Mouse (Mus musculus) liver, embryonic 14.5 days (tissue): ENCODE measurements around the gene Olfr303. TPM values are rescaled to one million over a fixed set of nuclear protein-coding genes. Genes with fewer than 3 reads are reported as not detected.
"Not testable (repeated sequence)": the region's sequence is repeated elsewhere in the genome, so short reads cannot be mapped to it uniquely, and the experiment has no call there.

Experiments used
- ATAC-seq: fragments of 200-750 bp; cut with Nextera tagmentation; 2 replicates; pipeline ENCODE4 v1.8.0; 2017; ENCODE audit warnings: moderate number of reproducible peaks, mild to moderate bottlenecking, moderate library complexity; ENCODE audit not compliant: insufficient read depth
- DNase-seq, 3 experiments: peaks; one replicate each; pipeline ENCODE4 v3.0.0-alpha.2; 2012 to 2013; ENCODE audit warnings: low read depth in 3 of 3, low spot score in 3 of 3
- H3K27ac ChIP-seq: fragments of 300-500 bp; sonication (generic); 2 replicates; pipeline ENCODE4 v1.5.1; 2014; ENCODE audit warnings: moderate library complexity, mild to moderate bottlenecking, control low read depth, inconsistent platforms
- H3K27me3 ChIP-seq: fragments of 300-500 bp; sonication (generic); 2 replicates; pipeline ENCODE4 v1.6.1; 2014; ENCODE audit warnings: mild to moderate bottlenecking, low read length, moderate library complexity; ENCODE audit not compliant: control insufficient read depth, insufficient read depth
- H3K36me3 ChIP-seq: fragments of 300-500 bp; sonication (generic); replicated peaks from 2 replicates; pipeline ENCODE4 v1.6.1; 2014; ENCODE audit warnings: low read depth; ENCODE audit not compliant: control insufficient read depth, insufficient read depth
- H3K4me1 ChIP-seq, 2 experiments: fragments of 200-500 bp in 1 of 2; fragments of 300-500 bp in 1 of 2; sonication (generic) in 1 of 2; replicated peaks; 2 replicates each; pipeline ENCODE4 v1.6.1; 2012 to 2014; ENCODE audit warnings: antibody characterized with exemption in 1 of 2, inconsistent platforms in 1 of 2, low read length in 1 of 2; ENCODE audit not compliant: control insufficient read depth in 2 of 2, insufficient read depth in 2 of 2
- H3K4me2 ChIP-seq: fragments of 300-500 bp; sonication (generic); 2 replicates; pipeline ENCODE4 v1.6.1; 2014; ENCODE audit warnings: low read depth, mild to moderate bottlenecking, control low read depth, moderate library complexity
- H3K4me3 ChIP-seq, 2 experiments: fragments of 200-500 bp in 1 of 2; fragments of 300-500 bp in 1 of 2; sonication (generic) in 1 of 2; 2 replicates each; pipeline ENCODE4 v1.5.1; 2012 to 2014; ENCODE audit warnings: low read depth in 2 of 2, low read length in 2 of 2, mild to moderate bottlenecking in 2 of 2, control low read depth in 1 of 2, inconsistent platforms in 1 of 2, moderate library complexity in 1 of 2; ENCODE audit not compliant: insufficient read depth in 1 of 2
- H3K9ac ChIP-seq: fragments of 300-500 bp; sonication (generic); replicated peaks from 2 replicates; pipeline ENCODE4 v1.6.1; 2014; ENCODE audit warnings: mild to moderate bottlenecking, control low read depth, moderate library complexity
- H3K9me3 ChIP-seq: fragments of 300-500 bp; sonication (generic); 2 replicates; pipeline ENCODE4 v1.6.1; 2016; ENCODE audit warnings: low read length, mixed read lengths; ENCODE audit not compliant: control insufficient read depth
- CTCF ChIP-seq: IDR thresholded peaks from 2 replicates; pipeline ENCODE4 v1.5.1; 2016; ENCODE audit warnings: antibody characterized with exemption, low read depth, control low read depth
- EP300 ChIP-seq: IDR thresholded peaks from 2 replicates; pipeline ENCODE4 v1.6.1; 2016; ENCODE audit warnings: antibody characterized with exemption, low read depth
- WGBS: fragments of 180-500 bp; shearing (Covaris S2); extraction: QIAGEN DNeasy Blood & Tissue Kit; methylation state at CpG from one replicate; pipeline ENCODE4 v1.1.7; 2014; ENCODE audit not compliant: insufficient replicate concordance; 5-methylcytosine and 5-hydroxymethylcytosine counted together
- polyA plus RNA-seq, 2 experiments: library from polyadenylated mRNA; depleted of rRNA in 1 of 2; stranded (reverse) in 1 of 2; unstranded in 1 of 2; fragments of >200 nt; fragmentation: Nextera tagmentation in 1 of 2; extraction: Ambion mirVana in 1 of 2; gene quantifications; 2 replicates each; pipeline versions ENCODE4 v1.2.1 to v1.2.3; 2012 to 2014

Olfr303 gene
- polyA plus RNA-seq (2012; rRNA removed) (not detected in 2 replicates), polyA plus RNA-seq (2014; fragmentation: Nextera tagmentation; extraction: Ambion mirVana) (not detected in 2 replicates)

DNA sequence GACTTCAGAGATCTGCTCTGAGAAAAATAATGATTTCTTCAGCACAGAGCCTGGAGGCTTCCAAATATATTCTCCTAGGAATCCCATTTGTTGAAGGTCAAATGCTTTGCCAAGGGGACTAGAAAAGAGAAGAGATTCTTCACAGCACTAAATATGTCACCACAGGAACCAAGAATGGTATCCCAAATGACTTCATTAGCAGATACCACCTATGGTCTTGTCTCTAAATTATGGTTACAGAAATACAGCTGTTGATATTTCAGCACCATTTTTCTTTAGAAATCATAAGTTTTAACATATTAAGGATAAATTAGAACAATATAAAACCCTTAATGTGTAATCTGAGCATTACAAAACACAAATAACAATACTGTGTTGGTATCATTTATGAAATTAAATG, at the start of gene Olfr303:
Gene Olfr303 (minus strand): TSS at position 101 of the 400 bp plus-strand sequence.
- Histone ChIP-seq H3K4me1 (no peaks in the 10 kb centered on the region), H3K9ac (no peak within 1 kb of the TSS), H3K9me3 (no peaks in the 10 kb centered on the region), H3K27me3 (no peaks in the 10 kb centered on the region), H3K4me2 (no peak within 1 kb of the TSS), H3K27ac (no peak within 1 kb of the TSS), H3K36me3 (no peaks in the 10 kb centered on the region), H3K4me3 (no peak within 1 kb of the TSS)
- no peak for TF ChIP-seq CTCF
- no peak for TF ChIP-seq EP300
- ATAC-seq (no peak), DNase-seq (no peak)

GRCm38 (mm10) chr7:86403546-86403945, 6.0 kb upstream of the Olfr303 start, which contains the start of gene Olfr301:
Olfr301 (plus strand) TSS chr7:86403846.
- 57% methylated on average over 2 of the region's 2 CpGs for WGBS
- Histone ChIP-seq H3K4me1 (no peaks in the 10 kb centered on the region), H3K27ac (no peak within 1 kb of the TSS), H3K4me3 (no peak within 1 kb of the TSS), H3K9me3 (no peaks in the 10 kb centered on the region), H3K4me2 (no peak within 1 kb of the TSS), H3K9ac (no peak within 1 kb of the TSS), H3K27me3 (no peaks in the 10 kb centered on the region), H3K36me3 (no peaks in the 10 kb centered on the region)
- DNase-seq (no peak), ATAC-seq (no peak)
- TF ChIP-seq EP300 (no peak), CTCF (no peak)

DNA sequence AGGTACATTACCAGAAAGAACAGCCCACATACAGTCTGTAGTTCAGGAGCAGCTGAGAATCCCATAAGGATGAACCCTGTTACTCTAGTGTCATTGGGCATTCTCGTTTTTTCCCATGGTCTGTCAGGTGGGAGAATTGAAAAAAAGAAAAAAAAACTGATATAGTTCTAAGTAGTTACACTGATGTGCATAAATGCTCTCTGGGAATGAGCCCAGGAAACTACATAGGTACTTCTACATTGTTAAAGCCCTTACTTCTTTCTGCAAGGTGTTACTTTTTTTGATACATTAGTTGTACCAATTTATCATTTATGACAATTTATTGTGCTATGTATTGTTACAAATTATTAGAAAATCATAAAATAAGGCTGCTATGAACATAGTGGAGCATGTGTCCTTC, 11.0 kb downstream of the Olfr303 start, which contains the start of gene Olfr304:
Gene Olfr304 (minus strand): TSS at position 101 of the 400 bp plus-strand sequence.
- Histone ChIP-seq H3K36me3 (no peaks in the 10 kb centered on the region), H3K9ac (no peak within 1 kb of the TSS), H3K27me3 (no peaks in the 10 kb centered on the region), H3K9me3 (no peaks in the 10 kb centered on the region), H3K4me3 (no peak within 1 kb of the TSS), H3K4me2 (no peak within 1 kb of the TSS), H3K4me1 (no peaks in the 10 kb centered on the region), H3K27ac (no peak within 1 kb of the TSS)
- TF ChIP-seq CTCF, result no peak
- no peak for TF ChIP-seq EP300
- ATAC-seq (no peak), DNase-seq (no peak)
- 33% methylated on average over 1 of the region's 1 CpGs for WGBS

GRCm38 (mm10) chr7:86385769-86386168, 11.8 kb downstream of the Olfr303 start:
- no peaks in the 10 kb centered on the region for H3K4me1 ChIP-seq
- ATAC-seq (no peak), DNase-seq (no peak)
- H3K36me3 ChIP-seq, result no peaks in the 10 kb centered on the region
- no peaks in the 10 kb centered on the region for H3K9me3 ChIP-seq
- TF ChIP-seq EP300 (no peak), CTCF (no peak)
- H3K4me2 ChIP-seq, result no peak overlapping the region
- H3K27me3 ChIP-seq, result no peaks in the 10 kb centered on the region
- no peak overlapping the region for H3K9ac ChIP-seq
- no peak overlapping the region for H3K27ac ChIP-seq
- no peak overlapping the region for H3K4me3 ChIP-seq
- WGBS, result 48% methylated on average over 3 of the region's 3 CpGs

GRCm38 (mm10) chr7:86366828-86367227, 30.8 kb downstream of the Olfr303 start, which contains the start of gene Olfr305:
Olfr305 (minus strand) TSS chr7:86366928.
- no peak for TF ChIP-seq CTCF
- TF ChIP-seq EP300, result no peak
- H3K27me3 ChIP-seq, result no peaks in the 10 kb centered on the region
- DNase-seq, result no peak
- ATAC-seq, result no peak
- WGBS, result 63% methylated on average over 1 of the region's 1 CpGs
- no peaks in the 10 kb centered on the region for H3K9me3 ChIP-seq
- no peak within 1 kb of the TSS for H3K9ac ChIP-seq
- no peak within 1 kb of the TSS for H3K4me3 ChIP-seq
- H3K4me2 ChIP-seq, result no peak within 1 kb of the TSS
- H3K4me1 ChIP-seq, result no peaks in the 10 kb centered on the region
- no peak within 1 kb of the TSS for H3K27ac ChIP-seq
- no peaks in the 10 kb centered on the region for H3K36me3 ChIP-seq

- not testable (repeated sequence) for H3K4me1 ChIP-seq, H3K27me3 ChIP-seq, DNase-seq, H3K4me2 ChIP-seq, H3K36me3 ChIP-seq, H3K4me3 ChIP-seq, H3K27ac ChIP-seq, ATAC-seq, H3K9me3 ChIP-seq, H3K9ac ChIP-seq
- 77% methylated on average over 9 of the region's 9 CpGs for WGBS
These were observed 51.3 kb downstream of the Olfr303 start for GRCm38 (mm10) chr7:86346296-86346695.
